Mouse (Mus musculus) heart, embryonic 15.5 days (tissue): ENCODE measurements at regions not wholly inside any gene's neighbourhood (a gene's known extent, or its start where the extent isn't known, plus 50 kb on each side); places are given as distances from the start of the nearest gene placed in this dataset.
A peak's percentile ranks its signal among the peaks of the same experiment; 100 is the strongest.

Source experiments
- ATAC-seq: fragments of 200-750 bp; cut with Nextera tagmentation; replicated peaks from 2 replicates; pipeline ENCODE4 v1.8.0; 2017; ENCODE audit warnings: low read depth, moderate TSS enrichment; ENCODE audit not compliant: insufficient number of reproducible peaks, insufficient read depth, low FRiP score
- H3K27ac ChIP-seq: fragments of 300-500 bp; sonication (generic); 2 replicates; pipeline ENCODE4 v1.5.1; 2015; ENCODE audit warnings: mild to moderate bottlenecking, inconsistent platforms
- H3K27me3 ChIP-seq: fragments of 300-500 bp; sonication (generic); 2 replicates; pipeline ENCODE4 v1.6.1; 2015; ENCODE audit warnings: inconsistent platforms
- H3K36me3 ChIP-seq: fragments of 300-500 bp; sonication (generic); 2 replicates; pipeline ENCODE4 v1.6.1; 2015; ENCODE audit warnings: mild to moderate bottlenecking, inconsistent platforms
- H3K4me1 ChIP-seq: fragments of 300-500 bp; sonication (generic); replicated peaks from 2 replicates; pipeline ENCODE4 v1.6.1; 2015; ENCODE audit warnings: inconsistent platforms
- H3K4me2 ChIP-seq: fragments of 300-500 bp; sonication (generic); 2 replicates; pipeline ENCODE4 v1.6.1; 2015; ENCODE audit warnings: inconsistent platforms, mild to moderate bottlenecking, moderate library complexity
- H3K4me3 ChIP-seq: fragments of 300-500 bp; sonication (generic); 2 replicates; pipeline ENCODE4 v1.5.1; 2015; ENCODE audit warnings: mild to moderate bottlenecking, inconsistent platforms
- H3K9ac ChIP-seq: fragments of 300-500 bp; sonication (generic); 2 replicates; pipeline ENCODE4 v1.6.1; 2015; ENCODE audit warnings: mild to moderate bottlenecking, inconsistent platforms
- H3K9me3 ChIP-seq: fragments of 300-500 bp; sonication (generic); replicated peaks from 2 replicates; pipeline ENCODE4 v1.6.1; 2016; ENCODE audit warnings: inconsistent platforms
- WGBS: fragments of 180-500 bp; shearing (Covaris S2); methylation state at CpG from one replicate; pipeline ENCODE4 v1.1.7; 2015; ENCODE audit warnings: mixed read lengths; 5-methylcytosine and 5-hydroxymethylcytosine counted together

DNA sequence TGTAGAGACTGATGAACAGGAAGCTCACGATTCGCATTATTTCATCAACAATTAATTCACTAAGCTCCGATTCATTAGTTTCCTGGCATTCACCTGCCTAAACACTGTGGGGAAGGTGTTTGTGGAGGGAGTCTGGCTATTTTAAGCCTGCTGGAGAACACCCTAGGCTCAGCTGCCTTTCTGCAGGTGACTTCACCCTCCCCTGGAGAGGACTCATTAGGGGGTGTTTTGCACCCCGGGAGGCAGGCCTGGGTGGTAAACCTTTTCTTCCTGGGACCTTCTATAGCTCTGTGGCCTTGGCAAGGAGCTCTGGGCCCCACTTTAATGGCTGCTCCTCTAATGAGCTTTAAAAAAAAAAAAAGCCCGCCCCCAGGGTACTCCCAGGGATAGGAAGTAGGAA lies 55.4 kb upstream of the Bnc1 start:
- 78% methylated on average over 5 of the region's 5 CpGs for WGBS
- H3K27me3 ChIP-seq: no peaks in the 10 kb centered on the region
- H3K4me2 ChIP-seq: no peak overlapping the region
- H3K27ac ChIP-seq: no peak overlapping the region
- H3K4me1 ChIP-seq: no peaks in the 10 kb centered on the region
- H3K9ac ChIP-seq: no peak overlapping the region
- no peak for ATAC-seq
- H3K9me3 ChIP-seq: no peaks in the 10 kb centered on the region
- no peak overlapping the region for H3K4me3 ChIP-seq
- H3K36me3 ChIP-seq: no peaks in the 10 kb centered on the region

DNA sequence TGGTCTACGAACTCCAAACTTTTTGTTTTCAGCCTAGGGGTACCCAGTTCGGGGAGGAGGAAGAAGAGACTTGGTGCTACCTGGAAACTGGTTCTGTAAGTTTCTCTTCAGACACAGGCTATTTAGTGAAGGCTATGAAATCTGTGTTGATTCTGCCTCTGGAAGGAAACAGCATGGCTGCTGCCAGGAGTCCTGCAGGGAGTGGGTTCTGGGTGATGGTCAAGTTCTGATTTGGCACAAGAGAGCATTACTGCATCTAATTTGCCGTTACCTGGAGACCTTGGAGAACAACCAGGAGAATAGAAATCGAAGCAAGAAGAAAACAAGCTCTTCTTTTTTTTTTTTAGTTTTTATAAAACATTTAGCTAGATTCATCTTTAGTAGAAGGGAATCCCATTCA lies 61.3 kb upstream of the Bnc1 start:
- ATAC-seq: no peak
- H3K27ac ChIP-seq: no peak overlapping the region
- H3K4me1 ChIP-seq: 0 out of 2 replicates have a peak, but pooled peaks cover 4% of the 10 kb centered on the region
- 79% methylated on average over 4 of the region's 4 CpGs for WGBS
- no peaks in the 10 kb centered on the region for H3K9me3 ChIP-seq
- no peaks in the 10 kb centered on the region for H3K36me3 ChIP-seq
- no peak overlapping the region for H3K9ac ChIP-seq
- no peak overlapping the region for H3K4me3 ChIP-seq
- no peaks in the 10 kb centered on the region for H3K27me3 ChIP-seq
- no peak overlapping the region for H3K4me2 ChIP-seq

DNA sequence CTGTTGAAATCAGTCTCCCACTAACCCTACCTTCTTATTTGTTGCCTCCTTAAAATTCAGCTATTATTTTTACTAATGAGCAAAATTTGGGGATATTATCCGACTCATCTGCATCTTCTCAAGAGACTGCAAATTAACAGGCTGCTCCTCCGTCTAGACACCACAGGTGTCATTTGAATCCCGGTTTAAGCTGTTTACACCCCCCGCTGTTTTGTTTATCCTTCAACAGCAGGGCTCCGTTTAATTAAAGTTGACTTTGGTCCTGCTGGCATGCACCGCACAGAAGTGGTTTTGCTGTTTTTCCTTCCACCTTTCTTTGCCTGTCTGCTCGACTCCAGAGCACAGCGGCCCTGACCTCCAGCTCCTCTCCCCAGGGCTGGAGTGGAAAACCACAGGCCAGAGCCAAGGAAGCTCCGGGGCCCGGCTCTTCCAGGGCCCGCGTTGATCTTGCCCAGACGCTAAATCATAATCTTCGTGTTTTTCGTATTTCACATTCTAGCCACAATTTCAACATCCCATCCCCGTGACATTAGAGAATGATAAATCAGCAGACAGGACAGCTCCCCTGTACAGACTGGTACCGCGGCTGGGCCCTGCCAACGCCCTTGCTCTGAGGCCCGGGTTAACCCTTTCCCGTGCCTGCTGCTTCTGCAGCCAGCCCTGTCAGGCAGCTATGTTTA lies 64.6 kb upstream of the Bnc1 start:
- Histone ChIP-seq H3K9ac (no peak overlapping the region), H3K4me3 (peak overlapping the region; percentile 14), H3K36me3 (no peaks in the 10 kb centered on the region), H3K4me1 (0 out of 2 replicates have a peak, but pooled peaks cover 4% of the 10 kb centered on the region), H3K27me3 (no peaks in the 10 kb centered on the region), H3K4me2 (peak overlapping the region; percentile 50), H3K9me3 (no peaks in the 10 kb centered on the region), H3K27ac (no peak overlapping the region)
- 10% methylated on average over 21 of the region's 21 CpGs for WGBS
- ATAC-seq: 0 out of 2 replicates have a peak, but pooled peaks have one; percentile 66

DNA sequence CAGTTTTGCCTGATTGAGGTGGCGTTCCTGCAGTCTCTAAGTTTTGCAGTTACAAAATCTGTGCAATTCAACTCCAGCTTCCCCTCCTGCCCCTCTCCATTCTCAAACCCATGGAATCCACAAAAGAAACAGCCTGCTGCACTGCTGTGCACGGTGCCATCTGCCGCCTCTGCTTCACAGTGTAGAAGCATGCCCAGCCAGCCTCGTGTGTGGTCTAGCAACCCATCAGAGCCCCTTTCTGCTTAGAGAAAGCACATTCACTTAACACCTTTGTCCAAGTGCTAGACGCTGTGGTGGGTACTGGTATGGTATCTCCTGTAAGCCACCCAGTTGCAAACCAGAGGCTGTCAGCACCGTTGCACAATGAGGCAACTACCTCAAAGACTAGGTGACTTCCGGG lies 71.3 kb upstream of the Bnc1 start:
- ATAC-seq: no peak
- Histone ChIP-seq H3K9ac (no peak overlapping the region), H3K4me1 (no peaks in the 10 kb centered on the region), H3K27ac (no peak overlapping the region), H3K4me3 (no peak overlapping the region), H3K9me3 (no peaks in the 10 kb centered on the region), H3K4me2 (no peak overlapping the region), H3K36me3 (no peaks in the 10 kb centered on the region), H3K27me3 (peaks cover 4% of the 10 kb centered on the region; the same call in 1 of the 2 replicates)
- WGBS: 41% methylated on average over 7 of the region's 7 CpGs

DNA sequence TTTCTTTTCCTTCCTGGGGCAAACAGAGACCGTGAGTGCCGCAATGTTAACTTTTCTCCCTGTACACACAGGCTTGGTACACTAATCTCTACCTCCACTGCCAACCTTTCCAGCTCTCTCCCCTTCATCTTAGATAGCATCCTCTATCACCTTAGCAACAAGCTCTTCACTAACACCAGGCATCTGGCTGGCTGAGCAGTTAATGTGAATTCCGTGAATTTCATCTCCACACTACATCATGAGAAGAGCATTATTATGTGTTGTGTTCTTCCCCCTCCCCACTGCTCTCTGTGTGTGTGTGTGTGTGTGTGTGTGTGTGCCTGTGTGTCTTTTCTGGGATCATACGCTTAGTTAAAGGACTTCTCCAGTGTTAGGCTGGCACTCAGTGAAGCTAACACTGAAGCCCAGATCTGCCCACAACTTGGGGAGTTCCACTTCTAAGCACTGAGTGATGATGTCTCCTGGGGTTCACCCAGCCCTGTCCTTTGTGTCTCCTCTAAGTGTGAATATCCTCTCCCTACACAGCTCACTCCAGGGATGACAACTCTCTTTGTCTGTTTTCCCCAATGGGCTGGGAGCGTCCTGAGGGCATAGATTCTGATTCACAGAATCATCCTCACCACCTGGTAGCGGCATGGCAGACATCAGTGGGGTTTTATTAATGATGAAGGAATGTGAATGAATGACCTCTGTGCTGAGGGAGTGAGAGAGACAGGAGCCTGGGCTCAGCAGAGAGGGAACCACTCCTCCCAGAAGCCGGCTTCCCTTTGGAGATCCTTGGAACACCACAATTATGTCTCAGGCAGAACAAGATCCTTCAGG lies 77.7 kb upstream of the Bnc1 start:
- Histone ChIP-seq H3K36me3 (no peaks in the 10 kb centered on the region), H3K4me2 (no peak overlapping the region), H3K9me3 (no peaks in the 10 kb centered on the region), H3K4me1 (no peaks in the 10 kb centered on the region), H3K27me3 (no peaks in the 10 kb centered on the region), H3K4me3 (no peak overlapping the region), H3K9ac (no peak overlapping the region), H3K27ac (no peak overlapping the region)
- no peak for ATAC-seq
- 64% methylated on average over 7 of the region's 7 CpGs for WGBS

DNA sequence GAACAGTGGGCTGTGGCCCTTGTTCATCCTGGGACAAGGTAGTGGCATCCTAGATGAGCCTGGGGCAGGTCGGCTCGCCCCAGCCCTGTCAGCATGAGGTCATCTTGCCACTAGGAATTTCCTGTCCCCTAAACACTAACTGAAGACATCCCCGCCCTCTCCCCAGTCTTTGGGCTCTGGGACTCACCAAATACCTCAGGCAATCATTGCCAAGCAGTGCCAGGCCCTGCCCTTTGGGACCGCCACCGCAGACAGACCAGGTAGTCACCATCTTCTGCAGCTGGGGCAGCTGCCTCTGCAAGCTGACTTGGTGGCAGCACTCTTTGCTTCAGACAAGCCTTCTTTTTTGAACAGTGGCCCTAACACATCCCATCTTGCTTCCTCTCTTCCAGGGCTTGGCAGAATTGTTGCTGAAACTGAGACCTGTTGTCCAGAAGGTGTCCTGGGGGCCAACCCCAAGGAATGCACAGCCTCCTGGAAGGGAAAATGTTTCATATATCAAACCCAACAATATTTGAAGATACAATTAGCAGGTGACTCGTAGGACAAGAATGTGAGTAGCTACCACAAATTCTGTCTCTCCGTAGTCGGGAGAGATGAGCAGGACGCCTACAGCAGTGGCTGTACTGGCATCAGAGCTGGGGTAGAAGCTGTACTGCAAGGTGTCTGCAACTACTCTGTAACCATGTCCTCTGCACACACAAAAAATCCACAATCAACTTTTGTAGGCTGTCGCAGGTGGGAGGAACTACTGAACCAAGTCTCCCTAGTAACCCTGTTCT lies 79.0 kb upstream of the Bnc1 start:
- H3K27me3 ChIP-seq: no peaks in the 10 kb centered on the region
- H3K36me3 ChIP-seq: no peaks in the 10 kb centered on the region
- H3K4me1 ChIP-seq: no peaks in the 10 kb centered on the region
- no peak overlapping the region for H3K9ac ChIP-seq
- H3K4me2 ChIP-seq: no peak overlapping the region
- ATAC-seq: no peak
- no peak overlapping the region for H3K27ac ChIP-seq
- no peaks in the 10 kb centered on the region for H3K9me3 ChIP-seq
- no peak overlapping the region for H3K4me3 ChIP-seq
- 69% methylated on average over 10 of the region's 10 CpGs for WGBS

DNA sequence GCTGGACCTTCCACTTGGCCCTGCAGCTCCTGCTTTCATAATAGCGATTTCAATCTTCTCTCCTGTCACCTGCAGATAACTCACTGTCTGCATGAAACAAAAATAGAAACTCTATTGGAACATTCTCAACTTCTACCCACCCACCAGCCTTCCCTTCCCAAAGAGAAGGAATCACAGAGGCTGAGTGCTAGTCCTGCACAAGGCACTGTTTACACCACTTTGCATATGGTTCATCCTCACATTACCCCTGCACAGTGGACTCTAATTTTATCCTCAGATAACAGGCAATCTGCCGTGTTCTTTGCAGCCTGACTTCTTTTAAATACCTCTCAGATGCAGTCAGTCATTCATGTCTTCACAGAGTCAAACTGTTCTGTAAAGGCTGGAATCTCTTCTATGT lies 83.3 kb upstream of the Bnc1 start:
- Histone ChIP-seq H3K9ac (no peak overlapping the region), H3K4me2 (no peak overlapping the region), H3K27ac (no peak overlapping the region), H3K9me3 (no peaks in the 10 kb centered on the region), H3K4me3 (no peak overlapping the region), H3K36me3 (no peaks in the 10 kb centered on the region), H3K27me3 (no peaks in the 10 kb centered on the region), H3K4me1 (peaks cover 6% of the 10 kb centered on the region; the same call in 1 of the 2 replicates)
- WGBS: 31% methylated on average over 2 of the region's 2 CpGs
- ATAC-seq: no peak

DNA sequence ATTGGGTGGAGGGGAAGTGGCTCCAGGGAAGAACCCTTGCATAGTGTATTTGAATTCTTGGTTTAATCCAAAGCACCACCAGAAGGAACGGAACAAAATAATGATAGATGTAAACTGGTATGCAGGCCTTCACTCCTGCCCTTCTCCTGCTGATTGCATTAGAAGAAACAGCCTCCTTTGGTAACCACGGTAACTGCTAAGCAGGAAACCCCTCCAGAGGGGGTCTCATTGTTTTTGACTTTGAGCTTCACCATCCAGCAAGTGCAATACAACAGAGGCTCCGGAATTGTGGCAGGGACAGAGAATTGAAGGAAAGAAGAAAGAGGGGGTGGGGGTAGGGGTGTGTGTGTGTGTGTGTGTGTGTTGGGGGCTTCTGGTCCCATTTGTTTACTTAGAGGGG lies 89.8 kb upstream of the Bnc1 start:
- Histone ChIP-seq H3K4me1 (peaks cover 8% of the 10 kb centered on the region; the same call in 1 of the 2 replicates), H3K9ac (no peak overlapping the region), H3K27ac (no peak overlapping the region), H3K36me3 (no peaks in the 10 kb centered on the region), H3K27me3 (no peaks in the 10 kb centered on the region), H3K4me3 (no peak overlapping the region), H3K4me2 (no peak overlapping the region), H3K9me3 (no peaks in the 10 kb centered on the region)
- WGBS: 34% methylated on average over 3 of the region's 3 CpGs
- ATAC-seq: no peak

DNA sequence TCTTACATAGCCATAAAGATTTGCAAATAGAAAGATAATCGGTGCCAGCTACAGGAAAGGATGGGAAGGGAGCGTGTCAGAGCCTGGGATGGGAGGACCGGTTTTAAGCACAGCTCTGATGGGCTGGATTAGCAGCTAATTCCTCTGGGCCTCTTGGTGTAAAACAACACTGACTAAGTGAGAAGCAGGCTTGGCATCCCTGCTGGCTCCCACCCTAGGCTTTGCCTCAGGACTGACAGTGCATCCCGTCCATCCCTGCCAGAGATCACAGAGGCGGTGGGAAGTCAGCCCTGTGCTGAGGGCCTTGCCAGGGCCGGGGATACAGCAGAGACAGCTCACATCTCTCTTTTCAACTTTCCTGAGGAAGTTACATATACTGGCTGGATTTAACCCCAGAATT lies 90.8 kb upstream of the Sh3gl3 start:
- H3K4me2 ChIP-seq: no peak overlapping the region
- peak; percentile 31; the same call in 1 of the 2 replicates for ATAC-seq
- H3K27me3 ChIP-seq: no peaks in the 10 kb centered on the region
- H3K27ac ChIP-seq: no peak overlapping the region
- no peaks in the 10 kb centered on the region for H3K36me3 ChIP-seq
- H3K9me3 ChIP-seq: no peaks in the 10 kb centered on the region
- H3K9ac ChIP-seq: no peak overlapping the region
- H3K4me1 ChIP-seq: peaks cover 8% of the 10 kb centered on the region; the same call in 1 of the 2 replicates
- WGBS: 15% methylated on average over 6 of the region's 6 CpGs
- no peak overlapping the region for H3K4me3 ChIP-seq

DNA sequence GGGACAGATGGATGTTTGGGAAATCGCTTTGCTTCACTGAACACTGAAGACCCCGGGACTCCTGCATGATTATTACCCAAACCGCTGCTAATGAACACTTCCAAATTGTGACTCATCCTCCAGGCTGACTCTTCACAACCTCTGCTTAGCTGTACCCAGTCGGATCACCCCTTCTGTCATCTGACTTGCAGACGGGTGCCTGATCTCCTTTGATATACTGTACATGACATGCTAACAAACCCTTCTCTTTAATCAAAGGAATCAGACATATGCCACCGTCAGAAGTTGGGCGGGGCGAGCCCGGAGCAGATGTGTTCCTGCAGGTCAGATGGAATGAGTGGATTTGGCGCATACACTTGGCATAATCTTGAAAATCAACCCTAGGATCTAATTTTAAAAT lies 89.2 kb upstream of the Sh3gl3 start:
- Histone ChIP-seq H3K4me3 (no peak overlapping the region), H3K27ac (no peak overlapping the region), H3K4me1 (peaks cover 7% of the 10 kb centered on the region; the same call in 1 of the 2 replicates), H3K9me3 (no peaks in the 10 kb centered on the region), H3K4me2 (no peak overlapping the region), H3K9ac (no peak overlapping the region), H3K36me3 (no peaks in the 10 kb centered on the region), H3K27me3 (no peaks in the 10 kb centered on the region)
- WGBS: 83% methylated on average over 10 of the region's 10 CpGs
- ATAC-seq: no peak

DNA sequence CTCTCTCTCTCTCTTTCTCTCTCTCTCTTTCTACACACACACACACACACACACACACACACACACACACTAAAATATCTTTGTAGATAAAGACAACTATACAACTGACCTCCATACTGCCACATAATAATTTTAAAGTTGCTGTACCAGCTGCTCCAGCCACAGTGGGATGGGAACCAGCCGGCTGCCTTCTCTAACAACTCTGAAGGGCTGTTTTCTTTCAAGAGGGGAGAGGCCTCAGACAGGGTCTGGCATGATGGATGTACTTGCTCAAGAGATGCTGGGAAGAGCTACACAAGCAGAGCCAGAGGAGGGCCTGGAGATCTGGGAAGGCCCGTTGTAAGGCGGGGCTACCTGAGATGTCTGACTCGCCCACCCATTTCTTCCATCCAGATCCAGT lies 88.4 kb upstream of the Sh3gl3 start:
- no peak overlapping the region for H3K4me2 ChIP-seq
- no peaks in the 10 kb centered on the region for H3K27me3 ChIP-seq
- no peak overlapping the region for H3K4me3 ChIP-seq
- no peak overlapping the region for H3K9ac ChIP-seq
- H3K9me3 ChIP-seq: no peaks in the 10 kb centered on the region
- no peaks in the 10 kb centered on the region for H3K36me3 ChIP-seq
- H3K4me1 ChIP-seq: 0 out of 2 replicates have a peak, but pooled peaks cover 3% of the 10 kb centered on the region
- no peak for ATAC-seq
- no peak overlapping the region for H3K27ac ChIP-seq
- WGBS: 63% methylated on average over 4 of the region's 4 CpGs
